Mouse (Mus musculus) neural tube, embryonic 12.5 days (tissue): ENCODE data around the gene Rpa1. TPM values are rescaled to one million over a fixed set of nuclear protein-coding genes. Genes with fewer than 3 reads are reported as not detected.

Source experiments
- ATAC-seq: fragments of 200-750 bp; cut with Nextera tagmentation; 2 replicates; pipeline ENCODE4 v1.8.0; 2017; ENCODE audit warnings: low read depth, mild to moderate bottlenecking, moderate TSS enrichment, moderate library complexity; ENCODE audit not compliant: low FRiP score
- H3K27ac ChIP-seq: fragments of 300-500 bp; sonication (generic); 2 replicates; pipeline ENCODE4 v1.5.1; 2016
- H3K27me3 ChIP-seq: fragments of 300-500 bp; sonication (generic); replicated peaks from 2 replicates; pipeline ENCODE4 v1.6.1; 2016; ENCODE audit warnings: mild to moderate bottlenecking
- H3K36me3 ChIP-seq: fragments of 300-500 bp; sonication (generic); 2 replicates; pipeline ENCODE4 v1.6.1; 2016; ENCODE audit warnings: mild to moderate bottlenecking
- H3K4me1 ChIP-seq: fragments of 300-500 bp; sonication (generic); 2 replicates; pipeline ENCODE4 v1.6.1; 2016
- H3K4me2 ChIP-seq: fragments of 300-500 bp; sonication (generic); replicated peaks from 2 replicates; pipeline ENCODE4 v1.6.1; 2016; ENCODE audit warnings: mild to moderate bottlenecking
- H3K4me3 ChIP-seq: fragments of 300-500 bp; sonication (generic); 2 replicates; pipeline ENCODE4 v1.5.1; 2016
- H3K9ac ChIP-seq: fragments of 300-500 bp; sonication (generic); 2 replicates; pipeline ENCODE4 v1.6.1; 2016; ENCODE audit warnings: mild to moderate bottlenecking
- H3K9me3 ChIP-seq: fragments of 300-500 bp; sonication (generic); 2 replicates; pipeline ENCODE4 v1.6.1; 2016; ENCODE audit warnings: mild to moderate bottlenecking
- WGBS: fragments of 180-500 bp; shearing (Covaris S2); methylation state at CpG from one replicate; pipeline ENCODE4 v1.1.7; 2016; 5-methylcytosine and 5-hydroxymethylcytosine counted together
- microRNA-seq: library from miRNA; unstranded; fragments of <30 nt; microRNA quantifications from one replicate; pipeline ENCODE4, GENCODE M21; 2017
- polyA plus RNA-seq: library from polyadenylated mRNA; unstranded; fragments of >200 nt; fragmentation: Nextera tagmentation; extraction: Ambion mirVana; gene quantifications from 2 replicates; pipeline ENCODE4 v1.2.1, GENCODE M21; 2016

The Rpa1 gene
- polyA plus RNA-seq, 1 experiment from 2014 or later, result 103 TPM

GRCm38 (mm10) chr11:75257056-75257648 lies 91.0 kb downstream of the Rpa1 start:
- ATAC-seq, result no peak
- no peaks in the 10 kb centered on the region for H3K36me3 ChIP-seq
- H3K4me2 ChIP-seq, result no peak overlapping the region
- H3K9me3 ChIP-seq, result no peaks in the 10 kb centered on the region
- H3K9ac ChIP-seq, result no peak overlapping the region
- peaks cover 18% of the 10 kb centered on the region for H3K4me1 ChIP-seq
- no peak overlapping the region for H3K4me3 ChIP-seq
- H3K27ac ChIP-seq, result no peak overlapping the region
- 69% methylated on average over 4 of the region's 4 CpGs for WGBS
- no peaks in the 10 kb centered on the region for H3K27me3 ChIP-seq

- Histone ChIP-seq H3K4me1 (peaks cover 4% of the 10 kb centered on the region; the same call in 1 of the 2 replicates), H3K4me2 (no peak overlapping the region), H3K9me3 (no peaks in the 10 kb centered on the region), H3K9ac (no peak overlapping the region), H3K27ac (no peak overlapping the region), H3K27me3 (no peaks in the 10 kb centered on the region), H3K4me3 (no peak overlapping the region), H3K36me3 (no peaks in the 10 kb centered on the region)
- no peak for ATAC-seq
- 89% methylated on average over 5 of the region's 5 CpGs for WGBS
These were observed 92.8 kb downstream of the Rpa1 start for GRCm38 (mm10) chr11:75255330-75255729.

- Histone ChIP-seq H3K4me2 (no peak overlapping the region), H3K9ac (no peak overlapping the region), H3K9me3 (no peaks in the 10 kb centered on the region), H3K36me3 (no peaks in the 10 kb centered on the region), H3K27me3 (no peaks in the 10 kb centered on the region), H3K27ac (no peak overlapping the region), H3K4me1 (no peaks in the 10 kb centered on the region), H3K4me3 (no peak overlapping the region)
- no peak for ATAC-seq
- 74% methylated on average over 13 of the region's 13 CpGs for WGBS
These were observed 93.7 kb downstream of the Rpa1 start for GRCm38 (mm10) chr11:75254252-75254912.

- Histone ChIP-seq H3K9me3 (no peaks in the 10 kb centered on the region), H3K4me1 (peaks cover 8% of the 10 kb centered on the region; the same call in 1 of the 2 replicates), H3K27me3 (no peaks in the 10 kb centered on the region), H3K9ac (no peak overlapping the region), H3K4me3 (no peak overlapping the region), H3K4me2 (no peak overlapping the region), H3K36me3 (no peaks in the 10 kb centered on the region), H3K27ac (no peak overlapping the region)
- no peak for ATAC-seq
- WGBS, result 61% methylated on average over 7 of the region's 7 CpGs
These were observed 96.5 kb downstream of the Rpa1 start for GRCm38 (mm10) chr11:75251557-75252070.

- Histone ChIP-seq H3K9ac (no peak overlapping the region), H3K4me1 (peaks cover 9% of the 10 kb centered on the region; the same call in 1 of the 2 replicates), H3K4me2 (no peak overlapping the region), H3K36me3 (no peaks in the 10 kb centered on the region), H3K9me3 (no peaks in the 10 kb centered on the region), H3K4me3 (no peak overlapping the region), H3K27me3 (no peaks in the 10 kb centered on the region), H3K27ac (no peak overlapping the region)
- WGBS, result 89% methylated on average over 4 of the region's 4 CpGs
- no peak for ATAC-seq
These were observed 97.1 kb downstream of the Rpa1 start for GRCm38 (mm10) chr11:75251006-75251512.

DNA sequence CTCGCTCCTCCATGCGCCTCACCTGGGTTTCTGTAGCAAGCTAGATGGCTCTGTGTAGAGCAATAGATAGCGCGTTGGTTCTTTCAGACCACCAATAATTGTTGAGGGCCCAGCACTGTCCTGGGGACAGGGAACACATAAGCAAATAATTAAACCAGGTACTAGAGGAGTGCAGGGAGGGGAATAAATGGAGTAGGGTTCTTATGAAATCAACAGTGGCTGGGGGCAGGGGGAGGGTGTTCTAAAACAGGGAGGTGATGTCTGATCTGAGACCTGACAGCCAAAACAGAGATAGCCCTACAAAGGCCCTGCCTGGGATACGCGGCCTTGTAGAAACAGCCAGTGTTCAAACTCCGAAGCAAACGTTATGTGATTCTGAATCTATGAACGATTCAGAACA lies 98.5 kb downstream of the Rpa1 start:
- Histone ChIP-seq H3K4me3 (no peak overlapping the region), H3K4me2 (no peak overlapping the region), H3K36me3 (no peaks in the 10 kb centered on the region), H3K9ac (no peak overlapping the region), H3K27ac (no peak overlapping the region), H3K27me3 (no peaks in the 10 kb centered on the region), H3K9me3 (no peaks in the 10 kb centered on the region), H3K4me1 (peaks cover 20% of the 10 kb centered on the region)
- 90% methylated on average over 9 of the region's 9 CpGs for WGBS
- no peak for ATAC-seq

Small RNA genes lying within 50 kb of the gene (microRNA-seq; reads per million reads assigned to microRNA genes)
- gene Gm47300, result not detected

Other genes with a start within 250 kb of the Rpa1 start
- 17.1 and 17.8 TPM in 2 replicates for gene Hic1, start 178.8 kb downstream of the Rpa1 start, polyA plus RNA-seq
- gene Ovca2, start 169.5 kb downstream of the Rpa1 start, polyA plus RNA-seq, result 23.1 and 23.9 TPM in 2 replicates
- gene Dph1, start 157.1 kb downstream of the Rpa1 start, polyA plus RNA-seq, result 16.7 and 18.4 TPM in 2 replicates
- 9.9 and 14.5 TPM in 2 replicates for gene Rtn4rl1, start 154.5 kb downstream of the Rpa1 start, polyA plus RNA-seq
- 13.5 and 15.1 TPM in 2 replicates for gene Smyd4, start 109 bp upstream of the Rpa1 start, polyA plus RNA-seq
- 72.8 and 73.2 TPM in 2 replicates for gene Serpinf1, start 74.4 kb upstream of the Rpa1 start, polyA plus RNA-seq
- 0.18 and 0.40 TPM in 2 replicates for gene Serpinf2, start 91.3 kb upstream of the Rpa1 start, polyA plus RNA-seq
- 8.2 and 9.0 TPM in 2 replicates for gene Wdr81, start 106.4 kb upstream of the Rpa1 start, polyA plus RNA-seq
- 8.3 and 8.6 TPM in 2 replicates for gene Tlcd2, start 113.4 kb upstream of the Rpa1 start, polyA plus RNA-seq
- gene Prpf8, start 138.5 kb upstream of the Rpa1 start, polyA plus RNA-seq, result 68.3 and 69.2 TPM in 2 replicates
- gene Rilp, start 161.8 kb upstream of the Rpa1 start, polyA plus RNA-seq, result 0.52 and 0.76 TPM in 2 replicates
- gene Scarf1, start 165.2 kb upstream of the Rpa1 start, polyA plus RNA-seq, result 4.9 and 5.8 TPM in 2 replicates
- gene Slc43a2, start 183.4 kb upstream of the Rpa1 start, polyA plus RNA-seq, result 14.2 and 17.1 TPM in 2 replicates
- gene Pitpna, start 239.8 kb upstream of the Rpa1 start, polyA plus RNA-seq, result 134 and 140 TPM in 2 replicates